Mouse (Mus musculus) urinary bladder, postnatal 14 days (tissue): ENCODE results near the gene Adora3.

Source experiments
- DNase-seq: peaks from one replicate; pipeline ENCODE4 v3.0.0; 2021; ENCODE audit warnings: low spot score

Adora3 gene

DNA sequence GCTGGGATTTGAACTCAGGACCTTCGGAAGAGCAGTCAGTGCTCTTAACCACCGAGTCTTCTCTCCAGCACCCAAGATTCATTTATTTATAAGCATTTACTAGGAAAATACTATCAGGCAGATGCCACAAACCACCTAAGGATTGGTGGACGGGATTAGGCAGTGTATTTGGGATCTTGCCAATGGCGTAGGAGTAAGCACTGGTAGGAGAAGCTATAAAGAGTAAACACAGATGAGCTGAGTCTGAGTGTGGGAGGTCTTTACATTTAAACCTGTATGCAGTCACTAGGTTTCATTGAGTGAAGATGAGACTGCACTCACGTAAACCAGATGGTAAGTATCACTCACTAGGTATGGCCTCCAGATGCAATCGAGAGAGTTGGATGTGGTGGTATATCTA, 63.3 kb downstream of the Adora3 start:
- DNase-seq = no peak

DNA sequence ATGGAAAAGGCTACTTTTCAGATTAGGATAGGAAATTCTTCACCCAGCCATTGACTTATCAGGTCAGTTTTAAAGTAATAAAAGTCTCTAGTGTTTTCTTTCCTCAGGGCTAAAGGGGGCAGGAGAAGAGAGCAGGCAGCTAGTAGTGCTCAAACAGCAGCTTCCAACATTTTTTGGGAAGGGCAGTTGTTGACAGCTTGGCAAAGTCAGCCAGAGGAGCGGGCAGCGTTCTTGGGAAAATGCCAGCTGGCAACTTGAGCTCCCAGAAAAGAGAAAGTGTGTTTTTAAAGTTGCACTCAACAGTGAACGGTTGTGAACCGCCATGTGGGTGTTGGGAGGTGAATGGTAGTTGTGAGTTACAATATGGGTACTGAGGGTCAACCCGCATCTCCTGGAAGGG, 64.4 kb downstream of the Adora3 start:
- DNase-seq = peak; percentile 52

DNA sequence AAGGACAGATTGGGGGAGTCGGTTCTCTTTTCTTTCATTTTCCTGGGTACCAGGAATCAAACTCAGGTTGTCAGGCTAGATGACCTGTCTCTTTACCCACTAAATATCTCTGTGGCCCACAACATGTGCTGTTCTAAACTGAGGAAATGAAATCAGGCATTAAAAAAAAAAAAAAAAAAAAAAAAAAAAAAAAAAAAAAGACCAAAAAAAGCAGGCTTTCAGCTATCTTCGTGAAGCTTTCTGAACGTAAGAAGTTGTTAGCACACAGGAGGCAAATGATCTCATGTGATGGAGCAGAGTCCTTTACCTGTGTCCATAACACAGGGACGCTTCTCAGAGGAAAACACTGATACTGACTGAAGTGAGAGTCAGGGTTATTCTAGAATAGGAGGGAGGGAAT, 65.5 kb downstream of the Adora3 start:
- DNase-seq = no peak

- DNase-seq = no peak
Observed at GRCm38 (mm10) chr3:105951348-105951747, 80.7 kb downstream of the Adora3 start.

DNA sequence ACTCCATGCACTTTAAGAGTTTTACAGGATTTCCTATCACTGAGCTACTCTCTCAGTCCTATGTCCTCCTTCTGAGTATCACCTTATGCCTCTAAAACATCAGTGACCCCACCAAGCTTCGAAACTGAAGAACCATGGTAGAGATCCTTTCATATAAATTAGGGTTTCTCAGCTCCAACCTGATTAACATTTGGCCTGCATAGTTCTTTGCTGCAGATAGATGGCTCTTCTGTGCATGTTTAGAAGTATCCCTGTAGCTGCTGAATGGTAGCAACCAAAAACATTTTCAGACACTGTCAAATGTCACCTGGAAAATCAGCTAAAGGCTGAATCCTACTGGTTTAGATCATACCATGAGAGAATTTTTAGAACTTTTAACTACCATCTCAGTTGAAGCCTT, 86.6 kb downstream of the Adora3 start:
- no peak for DNase-seq

GRCm38 (mm10) chr3:105958204-105958603, 87.5 kb downstream of the Adora3 start:
- DNase-seq = no peak
